In the genomic region with DNA sequence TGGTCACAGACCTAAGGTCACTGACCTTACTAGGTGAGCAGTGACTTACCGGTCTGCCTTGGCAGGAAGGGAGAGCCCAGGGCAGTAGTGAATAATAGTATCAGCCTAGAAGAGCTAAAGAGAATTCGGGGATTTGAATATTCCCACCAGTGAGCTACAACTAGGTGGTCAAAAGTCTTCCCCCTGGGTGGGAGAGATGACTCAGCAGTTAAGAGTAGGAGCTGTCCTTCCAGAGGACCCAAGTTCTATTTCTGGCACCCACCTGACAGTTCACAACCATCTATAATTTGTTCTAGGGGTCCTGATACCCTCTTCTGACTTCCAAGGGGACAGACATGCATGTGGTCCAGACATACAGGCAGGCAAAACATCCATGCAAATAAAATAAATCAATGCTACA, we compare ENCODE assay signal across 9 mouse cellular contexts.
A peak's percentile ranks its signal among the peaks of the same experiment; 100 is the strongest.
DNase-seq lines count a peak whose midpoint lies in the region; ATAC-seq and TF ChIP-seq lines count a peak whose summit lies in the region.
"Had no signal": no experiment of that assay in that cellular context is flagged by ENCODE, and none has a peak within 500 bp of the region (broad histone marks: within the 10 kb centered on the region; RNA-seq: fewer than 3 reads in every experiment).

No protein-coding gene starts in this region.

- TF ChIP-seq CTCF in intestine, postnatal 0 days (IDR thresholded peaks at IDR 0.05; ENCODE audit: low read depth), result no peak

- WGBS in heart, embryonic 16.5 days, result 59% methylated on average over 2 of the region's 2 CpGs
- WGBS in midbrain, embryonic 15.5 days, result 59% methylated on average over 2 of the region's 2 CpGs
- 74% methylated on average over 2 of the region's 2 CpGs for WGBS in midbrain, embryonic 16.5 days
- WGBS in intestine, postnatal 0 days, result 55% methylated on average over 2 of the region's 2 CpGs
- WGBS in stomach, embryonic 16.5 days, result 42% methylated on average over 2 of the region's 2 CpGs

- H3K4me1 ChIP-seq in heart, embryonic 16.5 days (ENCODE audit: control insufficient read depth, insufficient read depth, low read length), result peaks cover 13% of the 10 kb centered on the region
- H3K4me1 ChIP-seq in midbrain, embryonic 15.5 days, result peaks cover 12% of the 10 kb centered on the region; the same call in 1 of the 2 replicates
- no peaks in the 10 kb centered on the region; the same call in 1 of the 2 replicates for H3K4me1 ChIP-seq in midbrain, embryonic 16.5 days (ENCODE audit: control insufficient read depth, insufficient read depth, low read length)
- peaks cover 12% of the 10 kb centered on the region; the same call in 1 of the 2 replicates for H3K4me1 ChIP-seq in intestine, postnatal 0 days (replicated peaks; ENCODE audit: control insufficient read depth, insufficient read depth, low read length)
- H3K4me1 ChIP-seq in stomach, embryonic 16.5 days (ENCODE audit: control insufficient read depth, insufficient read depth, low read length), result peaks cover 25% of the 10 kb centered on the region

- intact Hi-C loops in heart, postnatal 10 days (cut with DNase I), result no loop called here

- H3K27me3 ChIP-seq in heart, embryonic 16.5 days (ENCODE audit: control insufficient read depth, insufficient read depth, low read length), result no peaks in the 10 kb centered on the region
- H3K27me3 ChIP-seq in midbrain, embryonic 15.5 days (replicated peaks), result no peaks in the 10 kb centered on the region
- H3K27me3 ChIP-seq in midbrain, embryonic 16.5 days (ENCODE audit: control insufficient read depth, insufficient read depth, low read depth, low read length), result no peaks in the 10 kb centered on the region
- no peaks in the 10 kb centered on the region for H3K27me3 ChIP-seq in intestine, postnatal 0 days (replicated peaks; ENCODE audit: control insufficient read depth, insufficient read depth, low read length)
- H3K27me3 ChIP-seq in stomach, embryonic 16.5 days (ENCODE audit: control insufficient read depth, insufficient read depth, low read length), result no peaks in the 10 kb centered on the region

- ATAC-seq in heart, embryonic 16.5 days (replicated peaks; ENCODE audit: extremely low read depth, insufficient read depth, low FRiP score), result no peak
- ATAC-seq in midbrain, embryonic 15.5 days (replicated peaks), result no peak
- ATAC-seq in midbrain, embryonic 16.5 days, result no peak
- no peak for ATAC-seq in intestine, postnatal 0 days
- ATAC-seq in stomach, embryonic 16.5 days (ENCODE audit: insufficient read depth, low FRiP score), result no peak

- DNase-seq in heart, postnatal 10 days, result no peak
- DNase-seq in frontal cortex, postnatal 25 days (ENCODE audit: low spot score in 2 of 2), result no peak
- DNase-seq in ovary, adult 18-20 months (ENCODE audit: low spot score), result no peak
- DNase-seq: cerebellum, adult 18-20 months had no signal

- H3K4me3 ChIP-seq in heart, embryonic 16.5 days (ENCODE audit: low read length), result no peak overlapping the region; the same call in 1 of the 2 replicates
- H3K4me3 ChIP-seq in midbrain, embryonic 15.5 days, result no peak overlapping the region
- no peak overlapping the region for H3K4me3 ChIP-seq in midbrain, embryonic 16.5 days (ENCODE audit: low read depth, low read length)
- peak overlapping the region; percentile 40; the same call in 1 of the 2 replicates for H3K4me3 ChIP-seq in intestine, postnatal 0 days (ENCODE audit: low read depth, low read length)
- H3K4me3 ChIP-seq in stomach, embryonic 16.5 days (replicated peaks; ENCODE audit: low read length), result peak overlapping the region; percentile 54

- no peaks in the 10 kb centered on the region for H3K36me3 ChIP-seq in heart, embryonic 16.5 days (ENCODE audit: control insufficient read depth, insufficient read depth)
- no peaks in the 10 kb centered on the region for H3K36me3 ChIP-seq in midbrain, embryonic 15.5 days (replicated peaks)
- H3K36me3 ChIP-seq in midbrain, embryonic 16.5 days (ENCODE audit: control insufficient read depth, insufficient read depth, low read length), result no peaks in the 10 kb centered on the region
- H3K36me3 ChIP-seq in intestine, postnatal 0 days (ENCODE audit: control insufficient read depth, insufficient read depth), result no peaks in the 10 kb centered on the region
- no peaks in the 10 kb centered on the region for H3K36me3 ChIP-seq in stomach, embryonic 16.5 days (ENCODE audit: control insufficient read depth, insufficient read depth, low read length)

- H3K9ac ChIP-seq in heart, embryonic 16.5 days (ENCODE audit: low read length), result no peak overlapping the region
- no peak overlapping the region for H3K9ac ChIP-seq in midbrain, embryonic 15.5 days
- no peak overlapping the region for H3K9ac ChIP-seq in midbrain, embryonic 16.5 days (ENCODE audit: low read depth, low read length)
- H3K9ac ChIP-seq in intestine, postnatal 0 days (ENCODE audit: low read depth, low read length), result no peak overlapping the region
- peak overlapping the region; percentile 44 for H3K9ac ChIP-seq in stomach, embryonic 16.5 days (ENCODE audit: low read length)

- H3K4me2 ChIP-seq in heart, embryonic 16.5 days (ENCODE audit: low read depth, low read length), result peak overlapping the region; percentile 87
- peak overlapping the region; percentile 64 for H3K4me2 ChIP-seq in midbrain, embryonic 15.5 days
- H3K4me2 ChIP-seq in midbrain, embryonic 16.5 days (ENCODE audit: low read length), result no peak overlapping the region
- H3K4me2 ChIP-seq in intestine, postnatal 0 days (replicated peaks; ENCODE audit: low read depth), result peak overlapping the region; percentile 78
- peak overlapping the region; percentile 84 for H3K4me2 ChIP-seq in stomach, embryonic 16.5 days (ENCODE audit: low read depth, low read length)

- H3K9me3 ChIP-seq in heart, embryonic 16.5 days (replicated peaks; ENCODE audit: control insufficient read depth, low read length), result no peaks in the 10 kb centered on the region
- no peaks in the 10 kb centered on the region for H3K9me3 ChIP-seq in midbrain, embryonic 15.5 days
- H3K9me3 ChIP-seq in midbrain, embryonic 16.5 days (replicated peaks; ENCODE audit: control insufficient read depth, low read length, poor library complexity, severe bottlenecking), result no peaks in the 10 kb centered on the region
- no peaks in the 10 kb centered on the region for H3K9me3 ChIP-seq in intestine, postnatal 0 days (ENCODE audit: control insufficient read depth)
- H3K9me3 ChIP-seq in stomach, embryonic 16.5 days (replicated peaks; ENCODE audit: control insufficient read depth, low read length), result no peaks in the 10 kb centered on the region

- no peak overlapping the region for H3K27ac ChIP-seq in heart, embryonic 16.5 days (ENCODE audit: low read length)
- no peak overlapping the region for H3K27ac ChIP-seq in midbrain, embryonic 15.5 days
- no peak overlapping the region for H3K27ac ChIP-seq in midbrain, embryonic 16.5 days (ENCODE audit: low read length)
- H3K27ac ChIP-seq in intestine, postnatal 0 days (ENCODE audit: low read depth, low read length), result peak overlapping the region; percentile 70
- H3K27ac ChIP-seq in stomach, embryonic 16.5 days (ENCODE audit: low read length), result peak overlapping the region; percentile 83

Comparison
In these comparisons a context has a peak if more than half of its experiments do, and no peak if none do; other contexts are left out.
1. H3K27ac ChIP-seq: peak in intestine, postnatal 0 days (single experiment) and stomach, embryonic 16.5 days (single experiment); none in heart, embryonic 16.5 days (single experiment), midbrain, embryonic 15.5 days (single experiment) and midbrain, embryonic 16.5 days (single experiment).
2. H3K4me3 ChIP-seq: peak in intestine, postnatal 0 days (single experiment) and stomach, embryonic 16.5 days (single experiment); none in heart, embryonic 16.5 days (single experiment), midbrain, embryonic 15.5 days (single experiment) and midbrain, embryonic 16.5 days (single experiment).